Mouse (Mus musculus) stomach, postnatal 0 days (tissue): ENCODE measurements at regions not wholly inside any gene's neighbourhood (a gene's known extent, or its start where the extent isn't known, plus 50 kb on each side); places are given as distances from the start of the nearest gene placed in this dataset.

Experiments
- ATAC-seq: fragments of 200-750 bp; cut with Nextera tagmentation; 2 replicates; pipeline ENCODE4 v1.8.0; 2017; ENCODE audit not compliant: low FRiP score, low TSS enrichment
- DNase-seq: peaks from one replicate; pipeline ENCODE4 v3.0.0-alpha.2; 2016; ENCODE audit warnings: low spot score
- H3K27ac ChIP-seq: fragments of 300-500 bp; sonication (generic); replicated peaks from 2 replicates; pipeline ENCODE4 v1.5.1; 2014; ENCODE audit warnings: mild to moderate bottlenecking, control low read depth
- H3K27me3 ChIP-seq: fragments of 300-500 bp; sonication (generic); 2 replicates; pipeline ENCODE4 v1.6.1; 2014; ENCODE audit warnings: low read length; ENCODE audit not compliant: control insufficient read depth, insufficient read depth
- H3K36me3 ChIP-seq: fragments of 300-500 bp; sonication (generic); 2 replicates; pipeline ENCODE4 v1.6.1; 2014; ENCODE audit warnings: low read length, mixed read lengths; ENCODE audit not compliant: control insufficient read depth, insufficient read depth
- H3K4me1 ChIP-seq: fragments of 300-500 bp; sonication (generic); replicated peaks from 2 replicates; pipeline ENCODE4 v1.6.1; 2014; ENCODE audit warnings: antibody characterized with exemption; ENCODE audit not compliant: control insufficient read depth, insufficient read depth
- H3K4me2 ChIP-seq: fragments of 300-500 bp; sonication (generic); replicated peaks from 2 replicates; pipeline ENCODE4 v1.6.1; 2014; ENCODE audit warnings: low read depth, mild to moderate bottlenecking, control low read depth, moderate library complexity
- H3K4me3 ChIP-seq: fragments of 300-500 bp; sonication (generic); 2 replicates; pipeline ENCODE4 v1.5.1; 2014; ENCODE audit warnings: low read depth, low read length, control low read depth
- H3K9ac ChIP-seq: fragments of 300-500 bp; sonication (generic); 2 replicates; pipeline ENCODE4 v1.6.1; 2014; ENCODE audit warnings: mild to moderate bottlenecking, low read length, control low read depth, mixed read lengths
- H3K9me3 ChIP-seq: fragments of 300-500 bp; sonication (generic); 2 replicates; pipeline ENCODE4 v1.6.1; 2016; ENCODE audit warnings: low read length; ENCODE audit not compliant: control insufficient read depth
- CTCF ChIP-seq: IDR thresholded peaks from 2 replicates; pipeline ENCODE4 v1.5.1; 2016; ENCODE audit warnings: antibody characterized with exemption, low read depth, mild to moderate bottlenecking, moderate library complexity
- EP300 ChIP-seq: optimal IDR thresholded peaks from 2 replicates; pipeline ENCODE3; 2016; ENCODE audit warnings: antibody characterized with exemption
- WGBS: fragments of 180-500 bp; shearing (Covaris S2); extraction: QIAGEN DNeasy Blood & Tissue Kit; methylation state at CpG from one replicate; pipeline ENCODE4 v1.1.7; 2014; 5-methylcytosine and 5-hydroxymethylcytosine counted together

GRCm38 (mm10) chr13:31139686-31140085 lies 165.7 kb downstream of the Gm5447 start:
- no peak overlapping the region for H3K9ac ChIP-seq
- no peak for TF ChIP-seq EP300
- TF ChIP-seq CTCF = no peak
- no peak for DNase-seq
- no peak overlapping the region for H3K27ac ChIP-seq
- H3K4me2 ChIP-seq = no peak overlapping the region
- no peaks in the 10 kb centered on the region for H3K36me3 ChIP-seq
- no peaks in the 10 kb centered on the region for H3K4me1 ChIP-seq
- no peaks in the 10 kb centered on the region for H3K27me3 ChIP-seq
- WGBS = 78% methylated on average over 3 of the region's 3 CpGs
- ATAC-seq = no peak
- no peaks in the 10 kb centered on the region for H3K9me3 ChIP-seq
- no peak overlapping the region for H3K4me3 ChIP-seq

DNA sequence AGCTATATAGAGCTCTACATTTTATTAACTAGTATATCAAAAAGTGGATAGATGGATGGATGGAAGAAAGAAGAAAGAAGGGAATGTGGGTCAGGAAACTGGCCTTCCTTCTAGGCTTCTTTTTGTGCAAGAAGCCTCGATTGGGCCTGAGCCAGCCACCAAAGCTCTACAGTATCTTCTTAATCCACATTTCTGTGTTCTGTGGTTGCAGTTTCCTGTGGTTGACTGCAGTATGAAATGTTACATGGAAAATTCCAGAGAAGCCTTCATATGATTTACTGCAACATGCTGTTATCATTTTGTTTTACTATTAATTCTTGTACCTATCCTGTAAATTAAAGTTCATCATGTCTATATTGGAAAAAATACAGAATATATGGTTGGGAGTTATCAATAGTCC lies 173.3 kb downstream of the Gm5447 start:
- no peak overlapping the region for H3K27ac ChIP-seq
- no peak overlapping the region for H3K4me3 ChIP-seq
- H3K4me2 ChIP-seq = no peak overlapping the region
- H3K9me3 ChIP-seq = no peaks in the 10 kb centered on the region
- ATAC-seq = no peak
- H3K27me3 ChIP-seq = no peaks in the 10 kb centered on the region
- TF ChIP-seq CTCF = no peak
- TF ChIP-seq EP300 = no peak
- H3K9ac ChIP-seq = no peak overlapping the region
- no peaks in the 10 kb centered on the region for H3K36me3 ChIP-seq
- no peak for DNase-seq
- H3K4me1 ChIP-seq = no peaks in the 10 kb centered on the region
- WGBS = 33% methylated on average over 1 of the region's 1 CpGs

DNA sequence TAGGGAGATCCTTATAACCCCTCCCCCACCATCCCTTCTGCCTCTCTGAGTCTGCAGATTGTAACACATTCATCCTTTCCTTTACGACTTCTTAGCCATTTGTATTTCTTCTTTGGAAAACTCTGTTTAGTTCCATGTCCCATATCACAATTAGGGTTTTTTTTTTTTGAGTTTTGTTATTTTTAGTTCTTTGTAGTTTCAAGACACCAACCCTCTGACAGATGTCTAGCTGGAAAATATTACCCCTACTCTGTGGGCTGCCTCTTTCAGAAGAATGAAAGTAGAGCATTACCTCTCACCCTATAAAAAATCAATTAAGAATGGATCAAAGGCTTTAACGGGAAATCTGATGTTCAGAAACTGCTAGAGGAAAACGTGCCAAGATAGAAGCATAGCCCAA lies 180.1 kb downstream of the Gm5447 start:
- no peak overlapping the region for H3K4me2 ChIP-seq
- DNase-seq (no peak), ATAC-seq (no peak)
- no peaks in the 10 kb centered on the region for H3K27me3 ChIP-seq
- H3K9ac ChIP-seq = no peak overlapping the region
- WGBS = 63% methylated on average over 3 of the region's 3 CpGs
- no peaks in the 10 kb centered on the region for H3K4me1 ChIP-seq
- no peak overlapping the region for H3K4me3 ChIP-seq
- H3K9me3 ChIP-seq = no peaks in the 10 kb centered on the region
- H3K27ac ChIP-seq = no peak overlapping the region
- H3K36me3 ChIP-seq = no peaks in the 10 kb centered on the region
- TF ChIP-seq EP300 = no peak
- no peak for TF ChIP-seq CTCF

GRCm38 (mm10) chr13:31163878-31164495 lies 190.0 kb downstream of the Gm5447 start:
- no peak for ATAC-seq
- Histone ChIP-seq H3K36me3 (no peaks in the 10 kb centered on the region), H3K9me3 (no peaks in the 10 kb centered on the region), H3K4me3 (no peak overlapping the region), H3K9ac (no peak overlapping the region), H3K4me1 (no peaks in the 10 kb centered on the region), H3K27ac (no peak overlapping the region), H3K4me2 (no peak overlapping the region), H3K27me3 (no peaks in the 10 kb centered on the region)
- no peak for DNase-seq
- 76% methylated on average over 6 of the region's 6 CpGs for WGBS
- TF ChIP-seq CTCF (no peak), EP300 (no peak)

- Histone ChIP-seq H3K9me3 (no peaks in the 10 kb centered on the region), H3K4me2 (no peak overlapping the region), H3K36me3 (no peaks in the 10 kb centered on the region), H3K4me1 (no peaks in the 10 kb centered on the region), H3K27ac (no peak overlapping the region), H3K4me3 (no peak overlapping the region), H3K9ac (no peak overlapping the region), H3K27me3 (no peaks in the 10 kb centered on the region)
- TF ChIP-seq EP300 (no peak), CTCF (no peak)
- no peak for DNase-seq
- WGBS = 41% methylated on average over 5 of the region's 5 CpGs
- no peak for ATAC-seq
These were observed 192.3 kb downstream of the Gm5447 start for GRCm38 (mm10) chr13:31166286-31166685.

DNA sequence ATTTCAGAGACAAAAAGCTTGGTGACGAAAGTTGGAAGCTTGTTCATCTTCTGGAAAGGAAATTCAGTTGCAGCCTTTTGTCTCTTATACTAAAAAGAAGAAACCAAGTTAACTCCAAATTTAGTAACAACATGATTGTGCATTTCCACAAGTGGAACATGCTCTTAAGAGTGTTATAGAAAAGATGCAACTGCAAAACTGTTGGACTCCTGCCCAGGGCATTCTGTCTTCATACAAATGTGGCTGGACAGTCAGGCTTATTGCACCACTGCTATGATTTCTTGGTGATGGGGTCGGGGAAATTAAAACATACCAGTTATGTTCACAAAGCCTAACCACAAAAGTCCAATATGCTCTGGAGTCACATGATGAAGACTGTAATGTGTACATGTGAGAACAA lies 194.8 kb downstream of the Gm5447 start:
- TF ChIP-seq CTCF = no peak
- TF ChIP-seq EP300 = no peak
- Histone ChIP-seq H3K9ac (no peak overlapping the region), H3K27ac (no peak overlapping the region), H3K4me3 (no peak overlapping the region), H3K36me3 (no peaks in the 10 kb centered on the region), H3K4me2 (no peak overlapping the region), H3K27me3 (no peaks in the 10 kb centered on the region), H3K9me3 (no peaks in the 10 kb centered on the region), H3K4me1 (no peaks in the 10 kb centered on the region)
- 73% methylated on average over 2 of the region's 2 CpGs for WGBS
- DNase-seq = no peak
- ATAC-seq = no peak
